Comparison of ENCODE assay signal across 21 mouse cellular contexts in genomic region chr15:95701573-95701972, GRCm38 (mm10). TPM values are rescaled to one million over a fixed set of nuclear protein-coding genes. Genes with fewer than 3 reads are reported as not detected.
DNase-seq lines count a peak whose midpoint lies in the region; ATAC-seq and TF ChIP-seq lines count a peak whose summit lies in the region.
"Had no signal": no experiment of that assay in that cellular context is flagged by ENCODE, and none has a peak within 500 bp of the region (broad histone marks: within the 10 kb centered on the region; RNA-seq: fewer than 3 reads in every experiment).

No protein-coding gene starts in this region.

- H3K4me3 ChIP-seq in forebrain, embryonic 11.5 days (ENCODE audit: low read depth, low read length), result no peak overlapping the region
- no peak overlapping the region for H3K4me3 ChIP-seq in forebrain, embryonic 16.5 days (replicated peaks; ENCODE audit: low read length)
- 0 out of 2 replicates have a peak overlapping the region, but pooled peaks have one; percentile 26 for H3K4me3 ChIP-seq in midbrain, embryonic 10.5 days
- no peak overlapping the region for H3K4me3 ChIP-seq in midbrain, embryonic 16.5 days (ENCODE audit: low read depth, low read length)
- no peak overlapping the region for H3K4me3 ChIP-seq in forebrain, embryonic 13.5 days
- H3K4me3 ChIP-seq: embryonic facial prominence, embryonic 15.5 days; erythroblast, embryonic 14.5 days; heart, embryonic 13.5 days; hindbrain, embryonic 13.5 days had no signal

- 11% methylated on average over 4 of the region's 4 CpGs for WGBS in forebrain, embryonic 11.5 days
- 10% methylated on average over 4 of the region's 4 CpGs for WGBS in forebrain, embryonic 16.5 days
- WGBS in midbrain, embryonic 10.5 days, result 22% methylated on average over 4 of the region's 4 CpGs
- 12% methylated on average over 4 of the region's 4 CpGs for WGBS in midbrain, embryonic 16.5 days
- whole genome bisulfite sequencing in forebrain, embryonic 13.5 days, result 6% methylated on average over 4 of the region's 4 CpGs

- H3K9ac ChIP-seq in forebrain, embryonic 11.5 days (ENCODE audit: low read length), result no peak overlapping the region
- no peak overlapping the region for H3K9ac ChIP-seq in forebrain, embryonic 16.5 days (replicated peaks; ENCODE audit: low read depth, low read length)
- H3K9ac ChIP-seq in midbrain, embryonic 16.5 days (ENCODE audit: low read depth, low read length), result no peak overlapping the region
- no peak overlapping the region for H3K9ac ChIP-seq in forebrain, embryonic 13.5 days
- H3K9ac ChIP-seq: embryonic facial prominence, embryonic 15.5 days; heart, embryonic 13.5 days; hindbrain, embryonic 13.5 days had no signal

- H3K27ac ChIP-seq in forebrain, embryonic 11.5 days (ENCODE audit: low read depth, low read length), result no peak overlapping the region
- no peak overlapping the region for H3K27ac ChIP-seq in forebrain, embryonic 16.5 days (ENCODE audit: low read length)
- peak overlapping the region; percentile 67 for H3K27ac ChIP-seq in midbrain, embryonic 10.5 days (replicated peaks)
- no peak overlapping the region for H3K27ac ChIP-seq in midbrain, embryonic 16.5 days (ENCODE audit: low read length)
- no peak overlapping the region for H3K27ac ChIP-seq in forebrain, embryonic 13.5 days
- H3K27ac ChIP-seq: embryonic facial prominence, embryonic 15.5 days; heart, embryonic 13.5 days had no signal

- no peaks in the 10 kb centered on the region for H3K9me3 ChIP-seq in forebrain, embryonic 11.5 days (ENCODE audit: control insufficient read depth, low read length)
- H3K9me3 ChIP-seq in forebrain, embryonic 16.5 days (ENCODE audit: control insufficient read depth, low read length), result no peaks in the 10 kb centered on the region
- no peaks in the 10 kb centered on the region for H3K9me3 ChIP-seq in midbrain, embryonic 10.5 days (replicated peaks)
- no peaks in the 10 kb centered on the region for H3K9me3 ChIP-seq in midbrain, embryonic 16.5 days (replicated peaks; ENCODE audit: control insufficient read depth, low read length, poor library complexity, severe bottlenecking)
- no peaks in the 10 kb centered on the region for H3K9me3 ChIP-seq in forebrain, embryonic 13.5 days (replicated peaks)
- H3K9me3 ChIP-seq: embryonic facial prominence, embryonic 15.5 days; heart, embryonic 13.5 days; hindbrain, embryonic 13.5 days had no signal

- peak overlapping the region; percentile 8; the same call in 1 of the 2 replicates for H3K4me2 ChIP-seq in forebrain, embryonic 11.5 days (ENCODE audit: low read depth, low read length, severe bottlenecking)
- no peak overlapping the region for H3K4me2 ChIP-seq in forebrain, embryonic 16.5 days (ENCODE audit: low read length)
- H3K4me2 ChIP-seq in midbrain, embryonic 16.5 days (ENCODE audit: low read length), result no peak overlapping the region
- H3K4me2 ChIP-seq in forebrain, embryonic 13.5 days, result peak overlapping the region; percentile 24
- H3K4me2 ChIP-seq: embryonic facial prominence, embryonic 15.5 days; heart, embryonic 13.5 days; hindbrain, embryonic 13.5 days had no signal

- ATAC-seq in forebrain, embryonic 11.5 days (replicated peaks; ENCODE audit: low FRiP score), result 0 out of 2 replicates have a peak, but pooled peaks have one; percentile 32
- no peak for ATAC-seq in forebrain, embryonic 16.5 days
- ATAC-seq in midbrain, embryonic 16.5 days, result no peak
- ATAC-seq in forebrain, embryonic 13.5 days, result no peak
- ATAC-seq: intestine, embryonic 16.5 days had no signal

- no peak for DNase-seq in forebrain, embryonic 11.5 days (ENCODE audit: low spot score)
- DNase-seq in midbrain, embryonic 10.5 days (ENCODE audit: low spot score), result no peak
- peak; percentile 59 for DNase-seq in brain, embryonic 14.5 days (ENCODE audit: low read depth)
- no peak for DNase-seq in cerebellum, adult 11 months
- DNase-seq in urinary bladder, postnatal 36 days (ENCODE audit: low spot score in 2 of 2), result no peak
- DNase-seq: adrenal gland, adult 2 months; adrenal gland, postnatal 25 days; cerebellum, adult 8-10 months; cerebellum, postnatal 14 days; gastrocnemius, postnatal 36 days; heart, adult 11 months; heart, postnatal 36 days had no signal

- H3K27me3 ChIP-seq in forebrain, embryonic 11.5 days (ENCODE audit: control insufficient read depth, insufficient read depth, low read length), result peaks cover 24% of the 10 kb centered on the region
- H3K27me3 ChIP-seq in forebrain, embryonic 16.5 days (replicated peaks; ENCODE audit: control insufficient read depth, insufficient read depth, low read length), result no peaks in the 10 kb centered on the region
- H3K27me3 ChIP-seq in midbrain, embryonic 10.5 days (ENCODE audit: low read depth, poor library complexity, severe bottlenecking), result peaks cover 82% of the 10 kb centered on the region
- H3K27me3 ChIP-seq in midbrain, embryonic 16.5 days (ENCODE audit: control insufficient read depth, insufficient read depth, low read depth, low read length), result peaks cover 5% of the 10 kb centered on the region
- peaks cover 30% of the 10 kb centered on the region for H3K27me3 ChIP-seq in forebrain, embryonic 13.5 days
- H3K27me3 ChIP-seq: embryonic facial prominence, embryonic 15.5 days; heart, embryonic 13.5 days had no signal

- TF ChIP-seq POLR2A in brain, embryonic 14.5 days (IDR thresholded peaks at IDR 0.05; ENCODE audit: borderline replicate concordance, extremely low read depth, insufficient read depth, insufficient read length, poor library complexity, severe bottlenecking), result no peak

- no peak for TF ChIP-seq CTCF in brain, embryonic 14.5 days (IDR thresholded peaks at IDR 0.05; ENCODE audit: borderline replicate concordance, extremely low read depth, insufficient read depth, insufficient read length)

- peaks cover 2% of the 10 kb centered on the region; the same call in 1 of the 2 replicates for H3K4me1 ChIP-seq in forebrain, embryonic 11.5 days (replicated peaks; ENCODE audit: control insufficient read depth, insufficient read depth, low read length)
- peaks cover 7% of the 10 kb centered on the region; the same call in 1 of the 2 replicates for H3K4me1 ChIP-seq in forebrain, embryonic 16.5 days (replicated peaks; ENCODE audit: control insufficient read depth, insufficient read depth, low read length)
- H3K4me1 ChIP-seq in midbrain, embryonic 10.5 days, result peaks cover 42% of the 10 kb centered on the region
- peaks cover 10% of the 10 kb centered on the region for H3K4me1 ChIP-seq in midbrain, embryonic 16.5 days (ENCODE audit: control insufficient read depth, insufficient read depth, low read length)
- H3K4me1 ChIP-seq in forebrain, embryonic 13.5 days, result peaks cover 24% of the 10 kb centered on the region
- H3K4me1 ChIP-seq: embryonic facial prominence, embryonic 15.5 days; heart, embryonic 13.5 days had no signal

- no peaks in the 10 kb centered on the region for H3K36me3 ChIP-seq in forebrain, embryonic 11.5 days (ENCODE audit: control insufficient read depth, insufficient read depth, low read length)
- H3K36me3 ChIP-seq in forebrain, embryonic 16.5 days (ENCODE audit: control insufficient read depth, insufficient read depth), result no peaks in the 10 kb centered on the region
- no peaks in the 10 kb centered on the region for H3K36me3 ChIP-seq in midbrain, embryonic 10.5 days
- H3K36me3 ChIP-seq in midbrain, embryonic 16.5 days (ENCODE audit: control insufficient read depth, insufficient read depth, low read length), result no peaks in the 10 kb centered on the region
- H3K36me3 ChIP-seq in forebrain, embryonic 13.5 days (ENCODE audit: poor library complexity, severe bottlenecking), result no peaks in the 10 kb centered on the region
- H3K36me3 ChIP-seq: embryonic facial prominence, embryonic 15.5 days; heart, embryonic 13.5 days; hindbrain, embryonic 13.5 days had no signal

RNA-seq across cellular contexts. Expression of gene Dbx2, which starts 45.8 kb away (rescaled TPM):
- 0.44 and 1.3 TPM in 2 replicates for polyA plus RNA-seq in forebrain, embryonic 11.5 days (2014; fragmentation: Nextera tagmentation; extraction: Ambion mirVana)
- polyA plus RNA-seq in forebrain, embryonic 16.5 days (2015; fragmentation: Nextera tagmentation; extraction: Ambion mirVana), result 0.93 and 1.2 TPM in 2 replicates
- 3.2 and 3.6 TPM in 2 replicates for polyA plus RNA-seq in midbrain, embryonic 10.5 days (2016; fragmentation: Nextera tagmentation; extraction: Ambion mirVana)
- 7.8 and 12.2 TPM in 2 replicates for polyA plus RNA-seq in midbrain, embryonic 16.5 days (2015; fragmentation: Nextera tagmentation; extraction: Ambion mirVana)
- polyA plus RNA-seq in brain, embryonic 14.5 days (2012; rRNA removed), result 0.77 and 2.1 TPM in 2 replicates
- 0.28 TPM in 1 of 2 replicates, not detected in the other for polyA plus RNA-seq in forebrain, embryonic 13.5 days (2015; fragmentation: Nextera tagmentation; extraction: Ambion mirVana)
- polyA plus RNA-seq: erythroblast, embryonic 14.5 days; heart, embryonic 13.5 days; heart, postnatal 0 days; intestine, embryonic 16.5 days had no signal

Comparison
In these comparisons a context has a peak if more than half of its experiments do, and no peak if none do; other contexts are left out.
1. H3K4me2 ChIP-seq: peak in forebrain, embryonic 11.5 days (single experiment) and forebrain, embryonic 13.5 days (single experiment); none in forebrain, embryonic 16.5 days (single experiment) and midbrain, embryonic 16.5 days (single experiment).